Mouse (Mus musculus) inflammation-experienced regulatory T-cells, adult 6 months (primary cell): ENCODE results near the gene Foxp1. TPM values are rescaled to one million over a fixed set of nuclear protein-coding genes. Genes with fewer than 3 reads are reported as not detected.
A peak's percentile ranks its signal among the peaks of the same experiment; 100 is the strongest.

Source experiments
- ATAC-seq: one replicate; pipeline ENCODE4 v1.8.0; 2017
- polyA plus RNA-seq, 3 experiments: library from polyadenylated mRNA; unstranded; fragments of 100-300 nt; shearing (Covaris generic); gene quantifications; one replicate each; pipeline ENCODE4 v1.2.1; 2017

Gene Foxp1
- polyA plus RNA-seq, 3 experiments from 2014 or later, result 83.3 to 273 (median 271) TPM

GRCm38 (mm10) chr6:99168727-99169126 lies 353.8 kb downstream of the Foxp1 start:
- no peak for ATAC-seq

DNA sequence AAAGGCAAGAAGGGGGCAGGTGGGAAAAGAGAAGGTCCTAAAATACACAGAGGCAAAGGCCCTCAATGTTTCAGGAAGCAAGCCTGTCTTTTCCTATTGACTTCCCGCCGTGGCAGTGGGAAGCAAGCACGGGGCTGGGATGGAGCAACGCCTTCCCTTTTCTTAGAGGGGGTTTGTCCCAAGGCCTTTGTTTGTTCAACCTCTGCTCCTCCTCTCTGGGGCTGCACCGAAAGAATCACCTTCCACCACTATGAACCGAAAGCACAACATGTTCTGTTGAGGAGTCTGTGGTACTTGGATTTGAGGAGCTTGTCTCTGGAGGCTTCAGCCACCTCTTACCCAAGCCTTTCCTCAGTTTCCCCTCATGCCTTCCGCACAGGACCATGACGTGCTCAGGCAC lies 355.5 kb downstream of the Foxp1 start:
- ATAC-seq, result no peak

GRCm38 (mm10) chr6:99166169-99166568 lies 356.4 kb downstream of the Foxp1 start:
- ATAC-seq, result no peak

DNA sequence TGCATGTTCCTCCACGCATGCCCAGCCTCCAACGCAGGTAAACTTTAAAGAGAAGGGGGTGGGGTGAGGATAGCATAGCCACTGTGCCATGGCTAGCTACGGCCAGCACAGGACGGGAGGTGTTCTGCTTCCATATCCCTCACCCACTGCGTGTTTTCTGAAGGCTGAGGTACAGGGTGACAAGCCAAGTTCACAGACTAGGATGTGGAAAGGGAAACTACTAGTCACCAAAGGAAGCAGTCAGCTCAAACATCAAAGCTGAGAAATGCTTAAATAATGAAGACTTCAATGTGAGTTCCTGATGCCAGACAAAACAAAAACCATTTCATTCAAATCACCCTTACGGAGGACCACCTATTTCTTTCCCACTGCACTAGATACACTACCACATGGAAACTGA lies 357.8 kb downstream of the Foxp1 start:
- ATAC-seq, result peak; percentile 82

GRCm38 (mm10) chr6:99162716-99163115 lies 359.8 kb downstream of the Foxp1 start:
- no peak for ATAC-seq

GRCm38 (mm10) chr6:99160348-99160693 lies 362.2 kb downstream of the Foxp1 start:
- no peak for ATAC-seq

DNA sequence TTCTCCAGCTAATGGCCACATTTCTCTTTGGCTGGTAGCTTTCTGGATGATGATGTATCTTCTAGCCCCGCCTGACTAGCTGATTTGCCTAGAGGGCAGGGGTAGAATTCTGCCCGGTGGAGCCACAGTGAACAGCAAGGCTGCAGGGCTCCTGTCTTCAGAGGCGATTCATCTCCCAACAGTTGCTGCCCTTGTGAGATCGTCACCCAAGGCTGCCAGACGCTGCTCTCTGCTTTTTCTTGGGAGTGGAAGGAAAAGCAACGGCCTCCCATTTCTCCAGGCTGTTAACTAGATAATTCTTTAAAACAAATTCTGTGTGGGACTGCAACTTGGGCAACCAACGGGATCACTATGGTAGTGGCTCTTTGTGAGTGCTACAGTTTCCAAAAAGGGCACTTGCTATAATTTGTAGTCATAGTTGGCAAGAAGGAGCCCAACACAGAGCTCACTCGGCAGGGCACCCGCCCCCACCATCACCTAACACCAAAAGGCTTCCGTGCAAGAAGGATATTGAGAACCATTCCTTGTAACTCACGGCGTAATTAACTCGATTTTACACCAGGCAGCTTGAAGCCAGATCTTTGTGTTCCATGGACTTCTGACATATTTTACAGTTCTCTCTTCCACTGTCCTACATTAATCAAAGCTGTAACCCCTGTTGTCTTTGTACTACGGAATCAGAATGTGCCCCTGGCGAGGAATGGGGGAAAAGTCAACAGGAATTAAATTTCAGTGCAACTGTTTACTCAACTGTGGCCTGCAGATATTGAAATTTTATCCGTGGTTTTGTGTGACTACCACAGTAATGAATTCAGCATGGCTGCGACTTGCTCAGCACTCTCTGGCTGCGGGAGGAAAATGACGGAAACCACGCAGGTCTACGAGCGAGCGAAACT lies 362.8 kb downstream of the Foxp1 start:
- no peak for ATAC-seq

GRCm38 (mm10) chr6:99153682-99154081 lies 368.8 kb downstream of the Foxp1 start:
- ATAC-seq, result no peak

DNA sequence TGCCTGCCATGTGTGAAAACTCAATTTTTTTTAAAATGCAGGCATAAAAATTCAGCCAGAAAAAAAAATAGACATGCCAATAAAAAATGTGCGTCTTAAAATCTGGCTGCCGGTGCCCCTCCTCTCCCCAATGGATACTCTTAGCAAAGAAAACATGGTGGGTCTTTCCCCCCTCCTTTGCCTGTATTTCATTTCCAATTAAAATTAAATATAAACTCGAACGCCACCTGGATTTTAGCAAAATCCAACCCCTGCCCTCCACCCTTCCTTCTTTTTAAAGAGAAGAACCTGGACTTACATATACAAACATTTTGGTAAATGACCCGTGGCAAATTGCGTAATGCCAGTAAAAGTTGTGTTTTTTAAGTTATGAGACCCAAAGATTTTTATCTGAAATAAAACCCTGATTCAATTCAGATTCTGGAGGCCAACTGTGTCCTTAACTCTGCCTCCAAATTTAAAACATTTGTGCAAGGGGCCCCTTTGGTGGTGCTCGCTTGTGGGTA lies 376.1 kb downstream of the Foxp1 start:
- no peak for ATAC-seq

DNA sequence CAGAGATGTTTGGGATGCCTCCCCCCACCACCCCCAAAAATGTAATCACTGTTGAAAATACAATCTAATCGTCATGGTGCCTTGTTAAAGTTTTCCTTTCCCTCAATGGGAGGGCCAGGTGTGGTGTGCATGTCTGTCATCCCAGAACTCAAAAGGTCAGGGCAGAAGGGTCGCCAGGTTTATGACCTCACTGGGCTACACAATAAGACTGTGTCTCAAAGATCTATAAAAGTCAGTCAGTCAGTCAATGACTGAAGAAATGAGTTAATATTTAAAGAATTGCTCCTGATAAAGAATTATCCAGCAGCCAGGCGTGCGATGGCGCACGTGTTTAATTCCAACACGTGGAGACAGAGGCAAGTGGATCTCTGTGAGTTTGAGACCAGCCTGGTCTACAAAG lies 377.5 kb downstream of the Foxp1 start:
- no peak for ATAC-seq

GRCm38 (mm10) chr6:99143756-99144036 lies 378.8 kb downstream of the Foxp1 start:
- ATAC-seq, result no peak

GRCm38 (mm10) chr6:99142900-99143755 lies 379.4 kb downstream of the Foxp1 start:
- no peak for ATAC-seq

GRCm38 (mm10) chr6:99138041-99138440 lies 384.5 kb downstream of the Foxp1 start:
- no peak for ATAC-seq

- ATAC-seq, result no peak
Measured at GRCm38 (mm10) chr6:99137071-99137470, 385.4 kb downstream of the Foxp1 start.

GRCm38 (mm10) chr6:99135938-99136729 lies 386.4 kb downstream of the Foxp1 start:
- no peak for ATAC-seq

- no peak for ATAC-seq
Measured at GRCm38 (mm10) chr6:99131815-99132214, 390.7 kb downstream of the Foxp1 start.

GRCm38 (mm10) chr6:99130758-99131410 lies 391.6 kb downstream of the Foxp1 start:
- ATAC-seq, result peak; percentile 50

- ATAC-seq, result peak; percentile 67
Measured at GRCm38 (mm10) chr6:99126717-99127116, 395.8 kb downstream of the Foxp1 start.

DNA sequence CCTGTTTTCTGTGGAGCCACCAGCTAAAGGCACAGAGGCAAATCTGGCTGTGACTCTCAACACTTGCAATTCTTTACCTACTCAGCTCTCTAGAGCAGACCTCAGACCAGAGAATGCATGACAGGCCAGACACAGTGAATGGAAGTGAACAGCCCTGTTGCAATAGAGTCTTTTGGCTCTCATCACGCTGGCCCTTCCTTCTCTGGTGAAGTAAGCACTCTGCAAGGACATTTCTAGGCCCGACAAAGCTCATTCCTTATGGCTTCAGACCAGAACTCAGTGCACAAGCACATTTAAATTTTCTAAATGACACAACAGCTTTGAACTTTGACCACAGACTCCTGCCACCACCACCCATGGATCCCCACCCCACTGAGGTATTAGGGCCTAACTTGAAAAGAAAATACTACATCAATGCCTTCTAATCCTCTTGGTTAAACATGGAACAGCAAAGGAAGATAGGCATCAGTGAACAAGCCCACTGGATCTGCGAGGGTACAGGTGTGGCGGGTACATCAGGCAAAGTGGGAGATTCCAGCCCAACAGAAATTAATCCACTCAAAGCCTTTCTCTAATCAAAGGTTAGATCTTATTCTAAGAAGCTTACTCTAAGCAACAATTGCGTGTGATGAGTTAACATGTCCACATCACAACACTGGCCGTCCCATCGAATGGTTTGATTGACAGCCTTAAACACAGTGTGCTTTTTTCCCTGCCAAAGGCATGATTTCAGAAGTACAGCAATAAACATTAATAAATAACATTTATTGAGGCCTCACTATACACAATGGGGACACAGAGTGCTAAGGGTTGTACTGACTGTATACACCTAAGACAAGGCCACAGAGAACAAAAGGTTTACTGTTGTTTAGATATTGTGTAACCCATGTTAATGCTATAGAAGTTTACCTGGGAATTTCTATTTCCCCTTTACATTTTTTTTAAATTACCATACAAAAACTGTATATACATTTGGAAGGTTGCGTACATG lies 401.4 kb downstream of the Foxp1 start:
- ATAC-seq, result no peak

DNA sequence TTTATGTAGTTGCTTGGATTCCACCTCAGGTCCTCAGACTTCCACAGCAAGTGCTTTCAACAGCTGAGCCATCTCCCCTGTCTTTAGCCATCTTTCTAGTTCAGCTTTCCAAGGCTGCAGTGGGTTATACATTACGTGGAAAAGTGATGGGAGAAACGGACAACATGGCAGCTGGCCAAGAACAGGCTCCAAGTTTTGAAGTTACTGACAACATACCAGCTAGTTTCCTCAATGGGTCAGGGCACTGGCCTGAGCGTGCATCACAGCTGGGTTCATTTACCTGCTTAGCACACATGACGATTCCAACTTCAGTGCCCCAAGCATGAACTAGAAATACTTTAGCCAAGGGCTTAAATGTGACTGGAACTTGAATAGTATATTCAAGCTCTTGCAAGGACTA lies 404.0 kb downstream of the Foxp1 start:
- no peak for ATAC-seq

GRCm38 (mm10) chr6:99117411-99117810 lies 405.1 kb downstream of the Foxp1 start:
- ATAC-seq, result no peak
